Mouse (Mus musculus): ENCODE data around the gene Arhgap27. TPM values are rescaled to one million over a fixed set of nuclear protein-coding genes. Genes with fewer than 3 reads are reported as not detected.

Arhgap27 gene
- polyA plus RNA-seq, 1 experiment from 2014 or later: 6.3 TPM

- no peak overlapping the region for H3K4me2 ChIP-seq
- no peaks in the 10 kb centered on the region for H3K27me3 ChIP-seq (replicated peaks)
- H3K4me3 ChIP-seq (replicated peaks): no peak overlapping the region
- WGBS: 68% methylated on average over 6 of the region's 6 CpGs
- ATAC-seq (ENCODE audit: low FRiP score): no peak
- no peak overlapping the region for H3K27ac ChIP-seq (replicated peaks)
- H3K9ac ChIP-seq (replicated peaks): no peak overlapping the region
- H3K36me3 ChIP-seq: no peaks in the 10 kb centered on the region
- H3K4me1 ChIP-seq: no peaks in the 10 kb centered on the region
- H3K9me3 ChIP-seq (replicated peaks): no peaks in the 10 kb centered on the region
Observed at GRCm38 (mm10) chr11:103285951-103286350, 77.5 kb downstream of the Arhgap27 start.

- 87% methylated on average over 10 of the region's 10 CpGs for WGBS
- Histone ChIP-seq H3K9ac (replicated peaks) (no peak overlapping the region), H3K4me1 (no peaks in the 10 kb centered on the region), H3K36me3 (no peaks in the 10 kb centered on the region), H3K4me2 (no peak overlapping the region), H3K9me3 (replicated peaks) (no peaks in the 10 kb centered on the region), H3K27me3 (replicated peaks) (no peaks in the 10 kb centered on the region), H3K27ac (replicated peaks) (no peak overlapping the region), H3K4me3 (replicated peaks) (no peak overlapping the region)
- no peak for ATAC-seq (ENCODE audit: low FRiP score)
Observed at GRCm38 (mm10) chr11:103285276-103285675, 78.2 kb downstream of the Arhgap27 start.

GRCm38 (mm10) chr11:103281784-103282183, 81.7 kb downstream of the Arhgap27 start:
- Histone ChIP-seq H3K4me1 (no peaks in the 10 kb centered on the region), H3K27ac (replicated peaks) (no peak overlapping the region), H3K36me3 (no peaks in the 10 kb centered on the region), H3K4me3 (replicated peaks) (no peak overlapping the region), H3K9me3 (replicated peaks) (no peaks in the 10 kb centered on the region), H3K9ac (replicated peaks) (no peak overlapping the region), H3K27me3 (replicated peaks) (no peaks in the 10 kb centered on the region), H3K4me2 (no peak overlapping the region)
- WGBS: 76% methylated on average over 7 of the region's 7 CpGs
- ATAC-seq (ENCODE audit: low FRiP score): no peak

Other genes starting within 250 kb of the Arhgap27 start
- 4.3 and 4.5 TPM in 2 replicates for gene Hexim1, start 247.5 kb downstream of the Arhgap27 start, polyA plus RNA-seq (2015; fragmentation: Nextera tagmentation; extraction: Ambion mirVana)
- gene Hexim2, start 231.3 kb downstream of the Arhgap27 start, polyA plus RNA-seq (2015; fragmentation: Nextera tagmentation; extraction: Ambion mirVana): 28.4 and 29.0 TPM in 2 replicates
- 8.6 and 10.8 TPM in 2 replicates for gene Fmnl1, start 192.6 kb downstream of the Arhgap27 start, polyA plus RNA-seq (2015; fragmentation: Nextera tagmentation; extraction: Ambion mirVana)
- 2.1 and 2.3 TPM in 2 replicates for gene 1700023F06Rik, start 155.1 kb downstream of the Arhgap27 start, polyA plus RNA-seq (2015; fragmentation: Nextera tagmentation; extraction: Ambion mirVana)
- 1.00 and 1.3 TPM in 2 replicates for gene Spata32, start 145.3 kb downstream of the Arhgap27 start, polyA plus RNA-seq (2015; fragmentation: Nextera tagmentation; extraction: Ambion mirVana)
- gene Map3k14, start 96.2 kb downstream of the Arhgap27 start, polyA plus RNA-seq (2015; fragmentation: Nextera tagmentation; extraction: Ambion mirVana): 3.8 and 5.7 TPM in 2 replicates
- gene Plekhm1, start 49.0 kb upstream of the Arhgap27 start, polyA plus RNA-seq (2015; fragmentation: Nextera tagmentation; extraction: Ambion mirVana): 8.2 and 8.9 TPM in 2 replicates
- not detected in 2 replicates for gene Lrrc37a, start 140.9 kb upstream of the Arhgap27 start, polyA plus RNA-seq (2015; fragmentation: Nextera tagmentation; extraction: Ambion mirVana)